Mouse (Mus musculus): ENCODE measurements around the gene Kdsr. TPM values are rescaled to one million over a fixed set of nuclear protein-coding genes. Genes with fewer than 3 reads are reported as not detected.

Gene Kdsr
- polyA plus RNA-seq, 1 experiment from 2014 or later = 14.9 TPM

DNA sequence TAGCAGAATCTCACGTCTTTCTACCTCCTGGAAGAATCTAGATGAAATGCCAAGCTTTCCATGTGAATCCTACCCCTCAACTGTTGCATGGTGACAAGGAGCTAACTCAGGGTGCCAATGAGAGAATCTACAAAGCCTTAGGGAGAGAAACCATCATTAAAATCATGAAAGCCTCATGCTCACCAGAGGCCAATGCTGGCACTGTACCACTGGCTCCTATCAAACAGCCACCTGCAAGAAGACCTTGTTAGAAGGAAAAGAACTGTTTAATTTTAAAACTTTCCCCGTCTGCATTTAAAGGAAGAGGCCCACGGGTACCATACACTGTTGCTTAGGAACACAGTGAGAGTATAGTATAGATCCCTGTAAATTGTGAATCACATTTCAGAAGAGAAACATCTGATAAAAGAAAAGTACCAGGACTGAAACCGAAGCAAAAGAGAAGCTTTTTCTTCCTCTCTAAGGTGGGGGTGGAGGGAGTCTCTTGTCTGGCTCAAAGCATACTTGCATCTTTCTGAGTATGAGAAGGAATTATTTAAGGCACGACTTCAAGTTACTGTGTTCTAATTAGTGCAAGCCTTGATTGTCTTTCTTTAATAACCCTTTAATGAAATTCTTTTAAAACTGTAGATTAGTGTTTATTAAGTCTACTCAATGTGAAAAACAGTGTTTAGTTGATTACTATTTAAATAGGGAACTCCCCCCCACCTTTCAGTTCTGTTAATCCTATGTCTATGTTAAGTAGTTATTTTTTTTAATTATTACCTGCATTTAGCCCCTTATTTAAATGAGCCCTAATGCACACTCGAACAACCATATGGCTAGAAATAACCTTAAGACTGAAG, 52.3 kb downstream of the Kdsr start:
- Histone ChIP-seq H3K4me1 (ENCODE audit: control insufficient read depth, insufficient read depth, low read length) (peaks cover 21% of the 10 kb centered on the region), H3K27me3 (replicated peaks; ENCODE audit: control insufficient read depth, insufficient read depth, low read length) (no peaks in the 10 kb centered on the region), H3K4me3 (ENCODE audit: low read length) (no peak overlapping the region), H3K27ac (ENCODE audit: low read length) (no peak overlapping the region), H3K36me3 (ENCODE audit: control insufficient read depth, insufficient read depth, low read length) (no peaks in the 10 kb centered on the region; the same call in 1 of the 2 replicates), H3K4me2 (ENCODE audit: low read depth, low read length) (no peak overlapping the region), H3K9me3 (ENCODE audit: control insufficient read depth, low read length) (no peaks in the 10 kb centered on the region), H3K9ac (ENCODE audit: low read depth, low read length) (no peak overlapping the region)
- WGBS = 73% methylated on average over 6 of the region's 6 CpGs
- ATAC-seq = no peak

- Histone ChIP-seq H3K4me3 (ENCODE audit: low read length) (no peak overlapping the region), H3K27me3 (replicated peaks; ENCODE audit: control insufficient read depth, insufficient read depth, low read length) (no peaks in the 10 kb centered on the region), H3K4me2 (ENCODE audit: low read depth, low read length) (no peak overlapping the region), H3K36me3 (ENCODE audit: control insufficient read depth, insufficient read depth, low read length) (no peaks in the 10 kb centered on the region; the same call in 1 of the 2 replicates), H3K4me1 (ENCODE audit: control insufficient read depth, insufficient read depth, low read length) (peaks cover 8% of the 10 kb centered on the region), H3K9me3 (ENCODE audit: control insufficient read depth, low read length) (no peaks in the 10 kb centered on the region), H3K9ac (ENCODE audit: low read depth, low read length) (no peak overlapping the region), H3K27ac (ENCODE audit: low read length) (no peak overlapping the region)
- ATAC-seq = no peak
- WGBS = 44% methylated on average over 3 of the region's 3 CpGs
Measured at GRCm38 (mm10) chr1:106703183-106703582, 56.3 kb downstream of the Kdsr start.

DNA sequence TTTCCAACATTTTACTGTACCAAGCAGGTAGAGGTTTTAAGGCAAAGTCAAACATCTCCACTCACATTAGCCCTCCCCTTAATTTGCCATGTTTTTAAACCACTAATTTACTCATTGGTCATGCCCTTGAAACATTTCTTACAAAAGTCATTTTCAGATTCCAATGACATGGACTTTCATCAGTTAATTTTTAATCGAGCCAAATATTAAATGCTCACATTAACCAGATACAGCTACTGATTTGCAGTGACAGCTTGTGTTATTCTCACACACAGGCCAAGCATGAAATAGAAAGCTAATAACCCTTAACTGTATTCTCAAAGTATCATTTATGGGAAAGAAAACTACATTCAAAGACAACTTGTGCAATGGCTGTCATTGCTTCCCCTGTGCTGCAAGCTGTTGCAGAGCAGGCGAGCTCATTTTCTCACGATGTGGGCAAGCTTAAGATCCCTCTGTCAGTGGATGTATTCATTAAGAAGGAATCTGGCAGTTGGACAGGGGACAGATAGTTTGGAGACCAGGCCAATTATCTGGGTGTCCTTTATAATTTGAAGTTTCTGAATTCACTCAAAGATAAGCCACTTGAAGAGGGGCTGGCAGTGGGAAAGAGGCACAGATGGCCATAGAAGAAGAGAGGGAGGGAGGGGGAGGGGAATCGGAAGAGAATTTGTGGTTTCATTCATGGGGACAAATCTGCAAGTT, 56.9 kb downstream of the Kdsr start:
- H3K4me1 ChIP-seq (ENCODE audit: control insufficient read depth, insufficient read depth, low read length) = peaks cover 6% of the 10 kb centered on the region

GRCm38 (mm10) chr1:106700520-106701114, 58.9 kb downstream of the Kdsr start:
- WGBS = 75% methylated on average over 9 of the region's 9 CpGs
- Histone ChIP-seq H3K36me3 (ENCODE audit: control insufficient read depth, insufficient read depth, low read length) (no peaks in the 10 kb centered on the region; the same call in 1 of the 2 replicates), H3K4me1 (ENCODE audit: control insufficient read depth, insufficient read depth, low read length) (peaks cover 6% of the 10 kb centered on the region), H3K4me2 (ENCODE audit: low read depth, low read length) (no peak overlapping the region), H3K4me3 (ENCODE audit: low read length) (no peak overlapping the region), H3K27ac (ENCODE audit: low read length) (no peak overlapping the region), H3K27me3 (replicated peaks; ENCODE audit: control insufficient read depth, insufficient read depth, low read length) (no peaks in the 10 kb centered on the region), H3K9me3 (ENCODE audit: control insufficient read depth, low read length) (no peaks in the 10 kb centered on the region), H3K9ac (ENCODE audit: low read depth, low read length) (no peak overlapping the region)
- peak; percentile 44; the same call in 1 of the 2 replicates for ATAC-seq

More for the DNA sequence above, 56.9 kb downstream of the Kdsr start:
- 0 out of 2 replicates have a peak, but pooled peaks have one; percentile 17 for ATAC-seq
- H3K4me2 ChIP-seq (ENCODE audit: low read depth, low read length) = no peak overlapping the region
- no peak overlapping the region for H3K4me3 ChIP-seq (ENCODE audit: low read length)
- H3K9ac ChIP-seq (ENCODE audit: low read depth, low read length) = no peak overlapping the region
- H3K27ac ChIP-seq (ENCODE audit: low read length) = no peak overlapping the region
- H3K27me3 ChIP-seq (replicated peaks; ENCODE audit: control insufficient read depth, insufficient read depth, low read length) = no peaks in the 10 kb centered on the region
- no peaks in the 10 kb centered on the region; the same call in 1 of the 2 replicates for H3K36me3 ChIP-seq (ENCODE audit: control insufficient read depth, insufficient read depth, low read length)
- H3K9me3 ChIP-seq (ENCODE audit: control insufficient read depth, low read length) = no peaks in the 10 kb centered on the region
- 58% methylated on average over 4 of the region's 4 CpGs for WGBS

- no peak overlapping the region for H3K4me3 ChIP-seq (ENCODE audit: low read length)
- 90% methylated on average over 5 of the region's 5 CpGs for WGBS
Measured at GRCm38 (mm10) chr1:106696472-106696871, 63.1 kb downstream of the Kdsr start.

DNA sequence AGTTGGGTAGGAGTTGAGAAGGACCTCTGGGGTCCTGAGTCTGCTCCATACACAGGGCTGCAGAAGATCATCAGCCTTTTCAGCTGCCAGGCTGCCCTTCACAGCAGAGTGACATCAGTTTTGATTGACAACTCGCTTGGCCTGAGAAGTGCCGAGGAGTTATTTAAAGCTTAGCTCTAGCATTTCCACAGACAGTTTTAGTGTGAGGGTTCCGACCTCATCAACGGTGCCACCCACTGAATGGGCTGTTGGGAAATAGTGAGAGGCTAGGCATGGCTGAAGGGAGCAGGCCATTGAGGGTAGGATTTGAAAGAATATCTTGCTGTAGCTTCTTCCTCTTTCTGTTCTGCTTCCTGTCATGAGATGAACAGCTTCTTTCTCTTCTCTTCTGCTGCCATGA, 63.9 kb downstream of the Kdsr start:
- Histone ChIP-seq H3K4me3 (ENCODE audit: low read length) (no peak overlapping the region), H3K27me3 (replicated peaks; ENCODE audit: control insufficient read depth, insufficient read depth, low read length) (no peaks in the 10 kb centered on the region), H3K36me3 (ENCODE audit: control insufficient read depth, insufficient read depth, low read length) (no peaks in the 10 kb centered on the region), H3K27ac (ENCODE audit: low read length) (no peak overlapping the region), H3K4me1 (ENCODE audit: control insufficient read depth, insufficient read depth, low read length) (no peaks in the 10 kb centered on the region), H3K4me2 (ENCODE audit: low read depth, low read length) (no peak overlapping the region), H3K9ac (ENCODE audit: low read depth, low read length) (no peak overlapping the region), H3K9me3 (ENCODE audit: control insufficient read depth, low read length) (no peaks in the 10 kb centered on the region)
- ATAC-seq = no peak
- 84% methylated on average over 4 of the region's 4 CpGs for WGBS

More at GRCm38 (mm10) chr1:106696472-106696871, 63.1 kb downstream of the Kdsr start:
- H3K27me3 ChIP-seq (replicated peaks; ENCODE audit: control insufficient read depth, insufficient read depth, low read length) = no peaks in the 10 kb centered on the region
- no peaks in the 10 kb centered on the region for H3K9me3 ChIP-seq (ENCODE audit: control insufficient read depth, low read length)
- H3K4me1 ChIP-seq (ENCODE audit: control insufficient read depth, insufficient read depth, low read length) = no peaks in the 10 kb centered on the region
- H3K9ac ChIP-seq (ENCODE audit: low read depth, low read length) = no peak overlapping the region
- no peak for ATAC-seq
- no peak overlapping the region for H3K4me2 ChIP-seq (ENCODE audit: low read depth, low read length)
- H3K27ac ChIP-seq (ENCODE audit: low read length) = no peak overlapping the region
- no peaks in the 10 kb centered on the region for H3K36me3 ChIP-seq (ENCODE audit: control insufficient read depth, insufficient read depth, low read length)

DNA sequence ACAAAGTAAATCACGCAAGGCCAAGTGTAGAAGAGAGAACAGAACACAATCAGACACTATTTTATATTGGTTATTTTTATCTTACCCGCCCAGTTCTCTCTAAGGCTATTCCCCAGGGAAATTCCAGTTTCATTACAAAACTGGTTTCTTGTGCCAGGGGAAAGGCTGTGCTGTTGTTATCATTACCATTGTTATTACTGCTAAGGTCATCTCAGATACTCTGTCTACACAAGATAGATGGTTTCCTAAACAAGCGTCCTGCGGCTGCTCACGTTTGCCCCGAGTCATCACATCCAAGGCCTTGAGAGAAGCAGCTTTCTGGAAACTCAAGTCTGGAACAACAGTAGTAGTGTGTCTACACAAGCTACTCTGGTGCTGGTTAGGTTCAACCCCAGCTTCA, 65.2 kb downstream of the Kdsr start:
- Histone ChIP-seq H3K27me3 (replicated peaks; ENCODE audit: control insufficient read depth, insufficient read depth, low read length) (no peaks in the 10 kb centered on the region), H3K4me2 (ENCODE audit: low read depth, low read length) (no peak overlapping the region), H3K36me3 (ENCODE audit: control insufficient read depth, insufficient read depth, low read length) (no peaks in the 10 kb centered on the region), H3K27ac (ENCODE audit: low read length) (no peak overlapping the region), H3K9me3 (ENCODE audit: control insufficient read depth, low read length) (no peaks in the 10 kb centered on the region), H3K4me3 (ENCODE audit: low read length) (no peak overlapping the region), H3K4me1 (ENCODE audit: control insufficient read depth, insufficient read depth, low read length) (no peaks in the 10 kb centered on the region), H3K9ac (ENCODE audit: low read depth, low read length) (no peak overlapping the region)
- no peak for ATAC-seq
- WGBS = 79% methylated on average over 6 of the region's 6 CpGs

- ATAC-seq = no peak
- Histone ChIP-seq H3K27ac (ENCODE audit: low read length) (no peak overlapping the region), H3K36me3 (ENCODE audit: control insufficient read depth, insufficient read depth, low read length) (no peaks in the 10 kb centered on the region), H3K4me3 (ENCODE audit: low read length) (no peak overlapping the region), H3K27me3 (replicated peaks; ENCODE audit: control insufficient read depth, insufficient read depth, low read length) (no peaks in the 10 kb centered on the region), H3K4me2 (ENCODE audit: low read depth, low read length) (no peak overlapping the region), H3K9me3 (ENCODE audit: control insufficient read depth, low read length) (no peaks in the 10 kb centered on the region), H3K9ac (ENCODE audit: low read depth, low read length) (no peak overlapping the region), H3K4me1 (ENCODE audit: control insufficient read depth, insufficient read depth, low read length) (no peaks in the 10 kb centered on the region)
Measured at GRCm38 (mm10) chr1:106692599-106692998, 66.9 kb downstream of the Kdsr start.

- no peak overlapping the region for H3K4me3 ChIP-seq (ENCODE audit: low read length)
- H3K27me3 ChIP-seq (replicated peaks; ENCODE audit: control insufficient read depth, insufficient read depth, low read length) = no peaks in the 10 kb centered on the region
- no peak overlapping the region for H3K4me2 ChIP-seq (ENCODE audit: low read depth, low read length)
- 76% methylated on average over 6 of the region's 6 CpGs for WGBS
- no peak for ATAC-seq
- H3K9ac ChIP-seq (ENCODE audit: low read depth, low read length) = no peak overlapping the region
- H3K4me1 ChIP-seq (ENCODE audit: control insufficient read depth, insufficient read depth, low read length) = no peaks in the 10 kb centered on the region
- no peaks in the 10 kb centered on the region for H3K9me3 ChIP-seq (ENCODE audit: control insufficient read depth, low read length)
- no peaks in the 10 kb centered on the region for H3K36me3 ChIP-seq (ENCODE audit: control insufficient read depth, insufficient read depth, low read length)
- H3K27ac ChIP-seq (ENCODE audit: low read length) = no peak overlapping the region
Measured at GRCm38 (mm10) chr1:106690887-106691286, 68.6 kb downstream of the Kdsr start.

Data from intestine, embryonic 16.5 days (tissue).